Mouse (Mus musculus): ENCODE data around the gene Gm3183.
"Not testable (repeated sequence)": the region's sequence is repeated elsewhere in the genome, so short reads cannot be mapped to it uniquely, and the experiment has no call there.

Gm3183 gene

GRCm38 (mm10) chr5:94865136-94865535 lies at the start of gene Gm3183:
Gene Gm3183, plus strand, starts transcription at chr5:94865436.
- not testable (repeated sequence) for DNase-seq (ENCODE audit: low read depth, low spot score)

All from brain, adult 2 months (tissue).